Mouse (Mus musculus) forebrain, embryonic 12.5 days (tissue): Measurements from ENCODE around the gene Qpctl. TPM values are rescaled to one million over a fixed set of nuclear protein-coding genes. Genes with fewer than 3 reads are reported as not detected.
A peak's percentile ranks its signal among the peaks of the same experiment; 100 is the strongest.

Experiments used
- ATAC-seq: fragments of 200-750 bp; cut with Nextera tagmentation; 2 replicates; pipeline ENCODE4 v1.8.0; 2017; ENCODE audit warnings: moderate TSS enrichment; ENCODE audit not compliant: low FRiP score
- H3K27ac ChIP-seq: fragments of 300-500 bp; sonication (generic); 2 replicates; pipeline ENCODE4 v1.5.1; 2016; ENCODE audit warnings: mild to moderate bottlenecking
- H3K27me3 ChIP-seq: fragments of 300-500 bp; sonication (generic); 2 replicates; pipeline ENCODE4 v1.6.1; 2016; ENCODE audit warnings: mild to moderate bottlenecking
- H3K36me3 ChIP-seq: fragments of 300-500 bp; sonication (generic); replicated peaks from 2 replicates; pipeline ENCODE4 v1.6.1; 2016; ENCODE audit warnings: mild to moderate bottlenecking
- H3K4me1 ChIP-seq: fragments of 300-500 bp; sonication (generic); 2 replicates; pipeline ENCODE4 v1.6.1; 2016
- H3K4me2 ChIP-seq: fragments of 300-500 bp; sonication (generic); 2 replicates; pipeline ENCODE4 v1.6.1; 2016; ENCODE audit warnings: mild to moderate bottlenecking, moderate library complexity
- H3K4me3 ChIP-seq: fragments of 300-500 bp; sonication (generic); replicated peaks from 2 replicates; pipeline ENCODE4 v1.5.1; 2016; ENCODE audit warnings: mild to moderate bottlenecking
- H3K9ac ChIP-seq: fragments of 300-500 bp; sonication (generic); 2 replicates; pipeline ENCODE4 v1.6.1; 2016; ENCODE audit warnings: mild to moderate bottlenecking
- H3K9me3 ChIP-seq: fragments of 300-500 bp; sonication (generic); 2 replicates; pipeline ENCODE4 v1.6.1; 2016
- WGBS: fragments of 180-500 bp; shearing (Covaris S2); methylation state at CpG from one replicate; pipeline ENCODE4 v1.1.7; 2016; 5-methylcytosine and 5-hydroxymethylcytosine counted together
- polyA plus RNA-seq: library from polyadenylated mRNA; unstranded; fragments of >200 nt; fragmentation: Nextera tagmentation; extraction: Ambion mirVana; gene quantifications from 2 replicates; pipeline ENCODE4 v1.2.1, GENCODE M21; 2016

The Qpctl gene
- polyA plus RNA-seq, 1 experiment from 2014 or later: 14.4 TPM

DNA sequence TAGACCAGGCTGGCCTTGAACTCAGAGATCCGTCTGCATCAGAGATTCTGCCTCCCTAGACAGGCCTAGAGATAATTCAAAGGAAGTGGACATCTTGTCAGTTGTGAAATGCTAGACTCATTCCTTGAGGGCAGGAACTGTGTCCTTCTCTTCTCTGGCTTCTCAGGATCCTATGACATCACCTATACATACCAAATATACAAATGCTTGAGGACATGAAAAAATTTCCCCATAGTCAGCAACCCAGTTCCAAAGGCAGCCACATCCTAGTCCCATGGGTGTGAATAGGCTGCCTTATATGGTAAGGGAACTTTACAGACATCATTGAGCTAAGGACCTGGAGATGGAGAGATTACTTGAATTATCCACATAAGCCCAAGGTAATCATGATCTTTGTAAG lies 39.5 kb downstream of the Qpctl start:
- H3K4me3 ChIP-seq: no peak overlapping the region
- no peak overlapping the region for H3K9ac ChIP-seq
- H3K27me3 ChIP-seq: peaks cover 2% of the 10 kb centered on the region; the same call in 1 of the 2 replicates
- H3K36me3 ChIP-seq: no peaks in the 10 kb centered on the region
- no peaks in the 10 kb centered on the region for H3K9me3 ChIP-seq
- no peak overlapping the region for H3K27ac ChIP-seq
- no peaks in the 10 kb centered on the region for H3K4me1 ChIP-seq
- no peak overlapping the region for H3K4me2 ChIP-seq
- no peak for ATAC-seq
- 86% methylated on average over 1 of the region's 1 CpGs for WGBS

DNA sequence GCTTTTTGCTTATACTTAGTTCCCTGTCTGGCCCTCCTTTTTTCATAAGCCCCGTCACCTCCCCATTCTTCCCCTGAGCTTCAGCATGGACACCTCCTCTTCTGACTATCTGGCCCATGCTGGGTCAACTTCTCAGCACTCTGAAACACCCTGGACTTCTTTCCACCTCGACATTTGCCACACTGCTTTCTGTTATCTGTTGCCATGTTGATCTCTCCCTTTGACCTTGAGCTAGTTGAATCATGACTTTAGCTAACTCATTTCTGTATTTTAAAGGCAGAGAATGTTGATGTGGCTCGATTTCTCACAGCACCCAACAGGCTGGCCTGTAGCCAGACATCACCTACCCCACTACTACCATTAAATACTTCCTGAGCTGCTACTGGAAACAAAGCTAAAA lies 41.7 kb downstream of the Qpctl start:
- H3K4me2 ChIP-seq: no peak overlapping the region
- no peaks in the 10 kb centered on the region for H3K9me3 ChIP-seq
- no peak overlapping the region for H3K27ac ChIP-seq
- no peak overlapping the region for H3K4me3 ChIP-seq
- no peak for ATAC-seq
- WGBS: 62% methylated on average over 3 of the region's 3 CpGs
- no peaks in the 10 kb centered on the region for H3K4me1 ChIP-seq
- no peak overlapping the region for H3K9ac ChIP-seq
- H3K27me3 ChIP-seq: peaks cover 2% of the 10 kb centered on the region; the same call in 1 of the 2 replicates
- H3K36me3 ChIP-seq: no peaks in the 10 kb centered on the region

DNA sequence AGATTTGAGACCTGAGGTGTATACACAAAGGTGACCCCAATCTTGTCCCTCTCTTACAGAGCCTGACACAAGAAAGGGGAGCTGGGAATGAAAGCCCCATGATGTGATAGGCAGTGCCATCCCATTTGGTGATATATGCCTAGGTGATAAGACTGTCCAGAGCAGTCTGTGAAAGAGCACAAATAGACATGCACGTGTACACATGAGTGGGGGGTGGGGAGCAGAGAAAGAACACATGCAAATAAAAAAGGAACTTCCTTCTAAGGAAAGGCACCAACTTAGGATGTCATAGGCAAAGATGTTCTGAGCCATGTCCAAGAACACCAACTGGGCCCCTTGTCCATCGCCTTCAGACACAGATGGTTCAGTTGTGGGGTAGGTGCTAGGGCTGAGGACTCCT lies 44.6 kb downstream of the Qpctl start:
- no peaks in the 10 kb centered on the region for H3K27me3 ChIP-seq
- H3K27ac ChIP-seq: no peak overlapping the region
- H3K4me1 ChIP-seq: no peaks in the 10 kb centered on the region
- H3K4me3 ChIP-seq: no peak overlapping the region
- no peaks in the 10 kb centered on the region for H3K9me3 ChIP-seq
- no peak overlapping the region for H3K9ac ChIP-seq
- H3K36me3 ChIP-seq: no peaks in the 10 kb centered on the region
- ATAC-seq: no peak
- H3K4me2 ChIP-seq: no peak overlapping the region
- 76% methylated on average over 2 of the region's 2 CpGs for WGBS

DNA sequence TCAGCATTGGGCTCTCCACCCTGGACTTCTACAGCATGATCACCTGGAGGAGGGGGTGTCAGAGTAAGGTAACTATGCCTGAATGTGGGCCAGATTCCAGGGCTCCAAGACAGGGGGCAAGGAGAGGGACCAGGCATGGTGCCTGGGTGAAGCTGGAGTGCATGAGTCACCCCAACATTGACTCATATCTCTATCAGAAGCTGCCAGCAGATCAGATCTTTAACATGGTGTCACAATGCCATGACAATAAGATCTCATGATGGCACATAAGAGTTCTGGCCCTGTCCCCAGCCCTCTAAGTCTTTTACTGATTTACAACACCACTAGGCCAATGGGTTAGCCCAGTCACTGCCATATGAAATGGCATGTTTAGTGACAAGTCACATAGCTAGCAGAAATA lies 45.4 kb downstream of the Qpctl start:
- Histone ChIP-seq H3K4me1 (no peaks in the 10 kb centered on the region), H3K4me2 (no peak overlapping the region), H3K4me3 (no peak overlapping the region), H3K36me3 (no peaks in the 10 kb centered on the region), H3K9ac (no peak overlapping the region), H3K9me3 (no peaks in the 10 kb centered on the region), H3K27me3 (no peaks in the 10 kb centered on the region), H3K27ac (no peak overlapping the region)
- no peak for ATAC-seq

DNA sequence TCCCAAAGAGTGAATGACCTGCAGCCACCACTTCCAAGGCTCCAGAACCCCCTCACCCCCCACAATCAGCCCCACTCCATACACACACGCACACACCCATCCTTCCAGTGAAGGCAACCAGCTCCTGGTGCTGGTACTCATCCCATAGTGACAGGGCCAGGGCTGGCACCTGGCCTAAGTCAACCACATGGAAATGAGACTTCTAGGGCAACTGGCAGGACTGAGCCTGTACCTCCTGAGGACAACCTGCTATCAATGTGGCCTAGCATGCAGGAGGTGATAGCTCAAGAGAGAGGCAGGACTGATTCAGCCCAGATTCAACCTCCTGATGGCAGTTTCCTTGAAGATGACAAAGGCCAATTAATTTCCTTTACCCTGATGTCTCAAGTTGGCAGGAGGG lies 48.8 kb downstream of the Qpctl start:
- H3K9me3 ChIP-seq: no peaks in the 10 kb centered on the region
- H3K4me1 ChIP-seq: peaks cover 22% of the 10 kb centered on the region
- H3K27ac ChIP-seq: no peak overlapping the region
- H3K27me3 ChIP-seq: no peaks in the 10 kb centered on the region
- H3K4me2 ChIP-seq: no peak overlapping the region
- ATAC-seq: no peak
- H3K9ac ChIP-seq: no peak overlapping the region
- 76% methylated on average over 1 of the region's 1 CpGs for WGBS
- peaks cover 12% of the 10 kb centered on the region; the same call in 1 of the 2 replicates for H3K36me3 ChIP-seq
- no peak overlapping the region for H3K4me3 ChIP-seq

DNA sequence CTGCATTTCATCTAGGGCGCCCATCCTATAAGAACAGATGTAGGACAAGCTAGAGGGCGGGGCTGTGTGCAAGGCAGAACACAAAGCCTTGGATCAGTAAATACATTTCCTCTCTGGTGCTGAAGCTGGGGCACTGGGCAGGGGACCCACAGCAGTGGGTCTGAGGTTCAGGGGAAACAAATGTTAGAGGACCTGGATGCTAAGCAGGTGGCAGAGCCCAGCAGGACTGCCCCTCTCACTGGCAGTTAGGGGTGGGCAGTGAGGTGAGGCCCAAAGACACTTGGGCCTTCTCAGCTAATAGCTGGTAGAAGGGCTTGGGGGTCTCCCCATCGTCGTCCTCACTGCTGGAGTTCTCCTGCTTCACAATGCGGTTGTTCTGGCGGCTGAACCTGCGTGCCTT lies 50.3 kb downstream of the Qpctl start:
- no peak overlapping the region; the same call in 1 of the 2 replicates for H3K4me2 ChIP-seq
- H3K4me3 ChIP-seq: no peak overlapping the region
- H3K9ac ChIP-seq: no peak overlapping the region
- 63% methylated on average over 7 of the region's 7 CpGs for WGBS
- no peak overlapping the region for H3K27ac ChIP-seq
- H3K36me3 ChIP-seq: peaks cover 12% of the 10 kb centered on the region; the same call in 1 of the 2 replicates
- H3K9me3 ChIP-seq: no peaks in the 10 kb centered on the region
- 0 out of 2 replicates have a peak, but pooled peaks cover 3% of the 10 kb centered on the region for H3K27me3 ChIP-seq
- H3K4me1 ChIP-seq: peaks cover 31% of the 10 kb centered on the region
- no peak for ATAC-seq

DNA sequence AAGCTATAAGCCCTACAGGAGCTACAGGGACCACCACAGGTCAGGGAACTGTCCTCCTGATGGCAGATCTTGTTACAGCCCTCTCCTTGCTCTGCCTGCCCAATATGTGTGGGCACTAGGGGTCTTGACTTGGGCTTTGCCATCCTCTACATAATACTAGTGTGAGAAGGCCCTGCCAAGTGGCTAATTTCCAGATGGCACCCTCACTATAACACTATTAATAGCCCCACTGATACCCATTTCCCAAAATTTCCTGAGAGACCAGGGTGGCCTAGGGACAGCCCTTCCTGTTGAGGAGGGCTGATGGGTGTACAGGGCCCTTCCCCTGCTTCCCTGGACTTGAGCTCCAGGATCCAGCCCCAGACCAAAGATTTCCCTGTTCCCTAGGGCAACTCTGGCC lies 51.2 kb downstream of the Qpctl start:
- H3K9me3 ChIP-seq: no peaks in the 10 kb centered on the region
- peaks cover 41% of the 10 kb centered on the region for H3K4me1 ChIP-seq
- no peak overlapping the region for H3K4me2 ChIP-seq
- ATAC-seq: no peak
- no peak overlapping the region for H3K27ac ChIP-seq
- H3K27me3 ChIP-seq: 0 out of 2 replicates have a peak, but pooled peaks cover 3% of the 10 kb centered on the region
- peaks cover 12% of the 10 kb centered on the region; the same call in 1 of the 2 replicates for H3K36me3 ChIP-seq
- no peak overlapping the region for H3K4me3 ChIP-seq
- H3K9ac ChIP-seq: no peak overlapping the region

DNA sequence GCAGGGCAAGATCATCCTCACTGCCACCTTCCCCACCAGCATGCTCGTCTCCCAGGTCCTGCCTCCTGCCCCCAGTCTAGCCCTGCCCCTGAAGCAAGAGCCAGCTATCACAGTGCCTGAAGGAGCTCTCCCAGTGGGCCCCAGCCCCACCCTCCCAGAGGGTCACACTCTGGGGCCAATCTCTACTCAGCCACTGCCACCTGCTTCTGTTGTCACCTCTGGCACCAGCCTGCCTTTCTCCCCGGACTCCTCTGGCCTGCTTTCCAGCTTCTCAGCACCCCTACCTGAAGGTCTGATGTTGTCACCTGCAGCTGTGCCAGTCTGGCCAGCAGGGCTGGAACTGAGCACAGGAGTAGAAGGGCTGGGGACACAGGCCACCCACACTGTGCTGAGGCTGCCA lies 51.9 kb downstream of the Qpctl start:
- no peak for ATAC-seq
- H3K9me3 ChIP-seq: no peaks in the 10 kb centered on the region
- no peak overlapping the region for H3K27ac ChIP-seq
- H3K9ac ChIP-seq: peak overlapping the region; percentile 21; the same call in 1 of the 2 replicates
- H3K4me3 ChIP-seq: no peak overlapping the region
- H3K27me3 ChIP-seq: peaks cover 6% of the 10 kb centered on the region; the same call in 1 of the 2 replicates
- H3K36me3 ChIP-seq: peaks cover 12% of the 10 kb centered on the region; the same call in 1 of the 2 replicates
- peaks cover 47% of the 10 kb centered on the region for H3K4me1 ChIP-seq
- 58% methylated on average over 2 of the region's 2 CpGs for WGBS
- H3K4me2 ChIP-seq: 0 out of 2 replicates have a peak overlapping the region, but pooled peaks have one; percentile 95

DNA sequence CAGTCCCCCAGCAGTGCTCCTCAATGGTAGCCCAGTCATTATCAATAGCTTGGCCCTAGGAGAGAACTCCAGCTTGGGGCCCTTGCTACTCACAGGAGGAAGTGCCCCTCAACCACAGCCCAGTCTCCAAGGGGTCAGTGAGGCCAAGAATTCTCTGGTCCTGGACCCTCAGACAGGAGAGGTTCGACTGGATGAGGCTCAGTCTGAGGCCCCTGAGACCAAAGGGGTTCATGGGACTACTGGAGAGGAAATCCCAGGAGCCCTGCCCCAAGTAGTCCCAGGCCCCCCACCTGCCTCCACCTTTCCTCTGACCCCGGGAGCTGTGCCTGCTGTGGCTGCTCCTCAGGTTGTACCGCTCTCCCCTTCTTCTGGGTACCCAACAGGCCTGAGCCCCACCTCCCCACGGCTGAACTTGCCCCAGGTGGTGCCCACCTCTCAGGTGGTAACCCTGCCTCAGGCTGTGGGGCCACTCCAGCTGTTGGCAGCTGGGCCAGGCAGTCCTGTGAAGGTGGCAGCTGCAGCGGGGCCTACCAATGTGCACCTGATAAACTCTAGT lies 52.6 kb downstream of the Qpctl start:
- H3K27ac ChIP-seq: no peak overlapping the region

DNA sequence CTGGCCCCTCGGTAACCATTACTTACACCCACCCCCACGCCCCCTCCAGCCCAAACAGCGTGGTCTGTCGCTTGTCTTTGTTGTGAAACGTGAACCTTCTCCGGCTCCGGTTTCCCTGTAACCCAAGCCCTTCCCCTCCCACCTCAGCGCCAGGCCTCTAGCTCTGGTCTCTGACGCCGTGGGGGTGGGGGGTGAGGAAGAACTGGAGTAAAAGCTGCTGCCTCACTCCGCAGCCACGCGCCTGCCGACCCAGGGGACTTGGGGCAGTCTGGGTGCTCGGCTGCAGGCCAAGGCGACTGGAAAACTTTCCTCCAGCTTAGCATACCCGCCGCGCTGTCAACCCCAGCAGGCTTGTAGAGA lies 53.4 kb downstream of the Qpctl start:
- WGBS: under 1% methylated on average over 19 of the region's 19 CpGs
- Histone ChIP-seq H3K27me3 (peaks cover 21% of the 10 kb centered on the region), H3K4me3 (peak overlapping the region; percentile 72), H3K4me2 (peak overlapping the region; percentile 95), H3K36me3 (peaks cover 19% of the 10 kb centered on the region), H3K9ac (peak overlapping the region; percentile 91), H3K4me1 (peaks cover 60% of the 10 kb centered on the region), H3K9me3 (no peaks in the 10 kb centered on the region), H3K27ac (peak overlapping the region; percentile 95)
- no peak for ATAC-seq

More for the DNA sequence above, 52.6 kb downstream of the Qpctl start:
- Histone ChIP-seq H3K9me3 (no peaks in the 10 kb centered on the region), H3K4me1 (peaks cover 54% of the 10 kb centered on the region), H3K27me3 (peaks cover 13% of the 10 kb centered on the region), H3K4me2 (peak overlapping the region; percentile 95), H3K9ac (peak overlapping the region; percentile 91), H3K4me3 (peak overlapping the region; percentile 72), H3K36me3 (peaks cover 12% of the 10 kb centered on the region)
- WGBS: 55% methylated on average over 5 of the region's 5 CpGs
- no peak for ATAC-seq

DNA sequence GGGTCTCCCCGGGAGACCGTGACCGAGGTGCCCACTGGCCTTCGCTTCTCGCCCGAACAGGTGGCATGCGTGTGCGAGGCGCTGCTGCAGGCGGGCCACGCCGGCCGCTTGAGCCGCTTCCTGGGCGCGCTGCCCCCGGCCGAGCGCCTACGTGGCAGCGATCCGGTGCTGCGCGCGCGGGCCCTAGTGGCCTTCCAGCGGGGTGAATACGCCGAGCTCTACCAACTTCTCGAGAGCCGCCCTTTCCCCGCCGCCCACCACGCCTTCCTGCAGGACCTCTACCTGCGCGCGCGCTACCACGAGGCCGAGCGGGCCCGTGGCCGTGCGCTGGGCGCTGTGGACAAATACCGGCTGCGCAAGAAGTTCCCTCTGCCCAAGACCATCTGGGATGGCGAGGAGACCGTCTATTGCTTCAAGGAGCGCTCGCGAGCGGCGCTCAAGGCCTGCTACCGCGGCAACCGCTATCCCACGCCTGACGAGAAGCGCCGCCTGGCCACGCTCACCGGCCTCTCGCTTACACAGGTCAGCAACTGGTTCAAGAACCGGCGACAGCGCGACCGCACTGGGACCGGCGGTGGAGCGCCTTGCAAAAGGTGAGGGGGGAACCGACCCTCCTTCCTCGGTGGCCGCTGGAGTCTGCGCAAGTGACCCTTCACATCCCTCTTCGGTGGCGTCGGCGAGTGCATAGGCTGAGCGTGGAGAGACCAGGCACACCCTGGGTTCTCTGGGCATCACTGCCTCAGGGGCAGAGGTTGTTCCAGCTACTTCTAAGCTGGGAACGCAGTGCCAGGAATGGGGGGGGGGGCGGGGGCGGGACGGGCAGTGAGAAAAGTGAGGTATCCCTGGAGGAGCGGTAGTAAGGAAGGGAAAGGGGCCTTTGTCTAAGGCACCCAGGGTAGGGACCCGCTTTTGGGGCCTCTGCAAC lies 54.0 kb downstream of the Qpctl start:
- Histone ChIP-seq H3K4me3 (peak overlapping the region; percentile 72), H3K9me3 (no peaks in the 10 kb centered on the region), H3K9ac (peak overlapping the region; percentile 91), H3K4me1 (peaks cover 60% of the 10 kb centered on the region), H3K4me2 (peak overlapping the region; percentile 95), H3K36me3 (peaks cover 25% of the 10 kb centered on the region), H3K27ac (peak overlapping the region; percentile 95), H3K27me3 (peaks cover 23% of the 10 kb centered on the region)
- 0% methylated on average over 81 of the region's 87 CpGs for WGBS
- no peak for ATAC-seq

DNA sequence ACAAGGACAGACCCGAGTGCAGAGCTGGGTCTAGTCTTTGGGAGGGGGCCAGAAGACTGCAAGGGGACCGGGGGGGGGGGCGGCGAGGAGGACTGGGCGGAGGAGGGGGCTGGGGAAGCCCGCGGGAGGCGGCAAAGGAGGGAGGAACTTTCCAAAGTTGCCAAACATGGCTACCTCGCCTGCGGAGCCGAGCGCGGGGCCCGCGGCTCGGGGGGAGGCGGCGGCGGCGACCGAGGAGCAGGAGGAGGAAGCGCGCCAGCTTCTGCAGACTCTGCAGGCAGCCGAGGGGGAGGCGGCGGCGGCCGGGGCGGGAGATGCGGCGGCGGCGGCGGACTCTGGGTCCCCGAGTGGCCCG lies 54.6 kb downstream of the Qpctl start, which contains the start of gene Six5:
Gene Six5 (plus strand): TSS at position 124 of the 355 bp plus-strand sequence.
- peak within 1 kb of the TSS; percentile 91 for H3K9ac ChIP-seq
- WGBS: 2% methylated on average over 28 of the region's 36 CpGs
- H3K9me3 ChIP-seq: no peaks in the 10 kb centered on the region
- H3K27me3 ChIP-seq: peaks cover 23% of the 10 kb centered on the region
- H3K36me3 ChIP-seq: peaks cover 31% of the 10 kb centered on the region
- no peak for ATAC-seq
- peak within 1 kb of the TSS; percentile 72 for H3K4me3 ChIP-seq
- peaks cover 60% of the 10 kb centered on the region for H3K4me1 ChIP-seq
- H3K27ac ChIP-seq: peak within 1 kb of the TSS; percentile 95
- peak within 1 kb of the TSS; percentile 95 for H3K4me2 ChIP-seq
